Mouse (Mus musculus): Measurements from ENCODE around the gene Samd11. TPM values are rescaled to one million over a fixed set of nuclear protein-coding genes. Genes with fewer than 3 reads are reported as not detected.

Samd11 gene
- 1.3 TPM for polyA plus RNA-seq (2021)

GRCm38 (mm10) chr4:156255078-156255839 lies at the start of gene Samd11:
Samd11 (minus strand) TSS chr4:156255657.
- POLR2A ChIA-PET, result no interaction called here
- CTCF ChIA-PET, result no interaction called here
- in situ Hi-C loops (cut with MboI; ENCODE audit: low pct_unique_long_range_greater_than_20kb), result no loop called here
- no peak for DNase-seq (ENCODE audit: low read depth, low spot score)
- no peak for ATAC-seq
- no peaks in the 10 kb centered on the region for H3K27me3 ChIP-seq
- no peak for TF ChIP-seq CTCF (IDR thresholded peaks at IDR 0.05)

- POLR2A ChIA-PET, result no interaction called here
- no peak for TF ChIP-seq CTCF (IDR thresholded peaks at IDR 0.05)
- CTCF ChIA-PET, result no interaction called here
- no peaks in the 10 kb centered on the region for H3K27me3 ChIP-seq
- in situ Hi-C loops (cut with MboI; ENCODE audit: low pct_unique_long_range_greater_than_20kb), result no loop called here
- DNase-seq (ENCODE audit: low read depth, low spot score) (no peak), ATAC-seq (no peak)
These were observed 938 bp downstream of the Samd11 start for GRCm38 (mm10) chr4:156254361-156255077.

GRCm38 (mm10) chr4:156253043-156253442 lies 2.4 kb downstream of the Samd11 start:
- ATAC-seq (no peak), DNase-seq (ENCODE audit: low read depth, low spot score) (no peak)
- ChIA-PET POLR2A (no interaction called here), CTCF (no interaction called here)
- TF ChIP-seq CTCF (IDR thresholded peaks at IDR 0.05), result no peak
- H3K27me3 ChIP-seq, result no peaks in the 10 kb centered on the region
- in situ Hi-C loops (cut with MboI; ENCODE audit: low pct_unique_long_range_greater_than_20kb), result no loop called here

GRCm38 (mm10) chr4:156252619-156253018 lies 2.8 kb downstream of the Samd11 start:
- no peak for ATAC-seq
- no peak for DNase-seq (ENCODE audit: low read depth, low spot score)
- CTCF ChIA-PET, result no interaction called here
- POLR2A ChIA-PET, result no interaction called here
- no peak for TF ChIP-seq CTCF (IDR thresholded peaks at IDR 0.05)
- in situ Hi-C loops (cut with MboI; ENCODE audit: low pct_unique_long_range_greater_than_20kb), result no loop called here
- no peaks in the 10 kb centered on the region for H3K27me3 ChIP-seq

- CTCF ChIA-PET, result no interaction called here
These were observed 3.3 kb downstream of the Samd11 start for GRCm38 (mm10) chr4:156252140-156252539.

GRCm38 (mm10) chr4:156251081-156251480 lies 4.4 kb downstream of the Samd11 start:
- POLR2A ChIA-PET, result no interaction called here

More at GRCm38 (mm10) chr4:156252140-156252539, 3.3 kb downstream of the Samd11 start:
- in situ Hi-C loops (cut with MboI; ENCODE audit: low pct_unique_long_range_greater_than_20kb), result no loop called here
- DNase-seq (ENCODE audit: low read depth, low spot score) (no peak), ATAC-seq (no peak)
- POLR2A ChIA-PET, result no interaction called here
- H3K27me3 ChIP-seq, result no peaks in the 10 kb centered on the region
- no peak for TF ChIP-seq CTCF (IDR thresholded peaks at IDR 0.05)

GRCm38 (mm10) chr4:156249567-156249966 lies 5.9 kb downstream of the Samd11 start:
- CTCF ChIA-PET, result no interaction called here
- H3K27me3 ChIP-seq, result no peaks in the 10 kb centered on the region
- no peak for DNase-seq (ENCODE audit: low read depth, low spot score)
- no peak for TF ChIP-seq CTCF (IDR thresholded peaks at IDR 0.05)
- in situ Hi-C loops (cut with MboI; ENCODE audit: low pct_unique_long_range_greater_than_20kb), result no loop called here
- ATAC-seq, result no peak
- POLR2A ChIA-PET, result no interaction called here

More at GRCm38 (mm10) chr4:156251081-156251480, 4.4 kb downstream of the Samd11 start:
- CTCF ChIA-PET, result no interaction called here
- in situ Hi-C loops (cut with MboI; ENCODE audit: low pct_unique_long_range_greater_than_20kb), result no loop called here
- DNase-seq (ENCODE audit: low read depth, low spot score), result no peak
- ATAC-seq, result no peak
- no peaks in the 10 kb centered on the region for H3K27me3 ChIP-seq
- no peak for TF ChIP-seq CTCF (IDR thresholded peaks at IDR 0.05)

- POLR2A ChIA-PET, result no interaction called here
- H3K27me3 ChIP-seq, result no peaks in the 10 kb centered on the region
- no peak for ATAC-seq
These were observed 18.6 kb downstream of the Samd11 start for GRCm38 (mm10) chr4:156236651-156237447.

GRCm38 (mm10) chr4:156235808-156236533 lies 19.5 kb downstream of the Samd11 start, which contains the start of gene Noc2l:
Noc2l (plus strand) TSS chr4:156236010.
- in situ Hi-C loops (cut with MboI; ENCODE audit: low pct_unique_long_range_greater_than_20kb), result no loop called here
- CTCF ChIA-PET, result no interaction called here

More at GRCm38 (mm10) chr4:156236651-156237447, 18.6 kb downstream of the Samd11 start:
- no peak for TF ChIP-seq CTCF (IDR thresholded peaks at IDR 0.05)
- DNase-seq (ENCODE audit: low read depth, low spot score), result no peak
- CTCF ChIA-PET, result no interaction called here
- in situ Hi-C loops (cut with MboI; ENCODE audit: low pct_unique_long_range_greater_than_20kb), result no loop called here

GRCm38 (mm10) chr4:156235360-156235770 lies 20.1 kb downstream of the Samd11 start:
- POLR2A ChIA-PET, result interaction anchor here (0.6 kb wide), 1 partner anchor 339 kb away, joined by 3 read pairs; no protein-coding TSS in a partner anchor
- TF ChIP-seq CTCF (IDR thresholded peaks at IDR 0.05), result no peak
- in situ Hi-C loops (cut with MboI; ENCODE audit: low pct_unique_long_range_greater_than_20kb), result no loop called here
- H3K27me3 ChIP-seq, result no peaks in the 10 kb centered on the region
- ATAC-seq, result no peak
- no peak for DNase-seq (ENCODE audit: low read depth, low spot score)
- CTCF ChIA-PET, result no interaction called here

More at GRCm38 (mm10) chr4:156235808-156236533, 19.5 kb downstream of the Samd11 start, which contains the start of gene Noc2l:
- DNase-seq (ENCODE audit: low read depth, low spot score), result no peak
- no peak for TF ChIP-seq CTCF (IDR thresholded peaks at IDR 0.05)
- no peaks in the 10 kb centered on the region for H3K27me3 ChIP-seq
- no peak for ATAC-seq
- POLR2A ChIA-PET, result no interaction called here

Data from Patski (cell line).